1 mouse cellular context compared by ENCODE assay signal in genomic region chr2:118573135-118573534, GRCm38 (mm10).
TF ChIP-seq lines count a peak whose summit lies in the region.

No protein-coding gene starts in this region.

TF ChIP-seq in MEL, 35 proteins besides CTCF, POLR2A, EP300 and RAD21 (continued from another document):
- TF ChIP-seq MAX (IDR thresholded peaks at IDR 0.05; ENCODE audit: low read length) (no peak), MEF2A (IDR thresholded peaks at IDR 0.05; ENCODE audit: extremely low read depth, insufficient replicate concordance, low read depth, low read length, poor library complexity, severe bottlenecking) (peak; percentile 80; the same call in 1 of the 2 replicates), MAFK (IDR thresholded peaks at IDR 0.05; ENCODE audit: borderline replicate concordance, low read depth, low read length) (peak; percentile 35; the same call in 1 of the 2 replicates), ZNF384 (IDR thresholded peaks at IDR 0.05; ENCODE audit: low read depth, low read length) (0 out of 2 replicates have a peak, but pooled peaks have one; percentile 32), UBTF (IDR thresholded peaks at IDR 0.05; ENCODE audit: borderline replicate concordance, insufficient read depth, low read depth, low read length) (no peak), ELF1 (IDR thresholded peaks at IDR 0.05; ENCODE audit: low read depth, low read length) (peak; percentile 39; the same call in 1 of the 2 replicates), POLR2AphosphoS5 (IDR thresholded peaks at IDR 0.05; ENCODE audit: borderline replicate concordance, low read depth, low read length) (no peak), CHD1 (IDR thresholded peaks at IDR 0.05; ENCODE audit: low read depth, low read length) (no peak), MYC (IDR thresholded peaks at IDR 0.05; ENCODE audit: low read depth, low read length) (peak; percentile 50; the same call in 1 of the 2 replicates), BHLHE40 (IDR thresholded peaks at IDR 0.05; ENCODE audit: borderline replicate concordance, low read depth, low read length) (peak; percentile 50; the same call in 1 of the 2 replicates), HCFC1 (IDR thresholded peaks at IDR 0.05; ENCODE audit: low read depth, low read length) (0 out of 2 replicates have a peak, but pooled peaks have one; percentile 28), RCOR1 (IDR thresholded peaks at IDR 0.05; ENCODE audit: low read depth, low read length) (peak; percentile 70), TBP (IDR thresholded peaks at IDR 0.05; ENCODE audit: low read depth, low read length) (no peak), USF1 (IDR thresholded peaks at IDR 0.05; ENCODE audit: low read depth, low read length) (no peak), MXI1 (IDR thresholded peaks at IDR 0.05; ENCODE audit: low read depth, low read length) (no peak), USF2 (IDR thresholded peaks at IDR 0.05; ENCODE audit: borderline replicate concordance in 1 of 2, insufficient read depth in 1 of 2, low read depth in 1 of 2, low read length in 2 of 2) (no peak), JUND (IDR thresholded peaks at IDR 0.05; ENCODE audit: low read depth, low read length) (no peak; the same call in 1 of the 2 replicates), ZMIZ1 (IDR thresholded peaks at IDR 0.05; ENCODE audit: low read depth, low read length) (no peak)
